Mouse (Mus musculus): ENCODE data around the gene Txndc9.
A peak's percentile ranks its signal among the peaks of the same experiment; 100 is the strongest.

Txndc9 gene

GRCm38 (mm10) chr1:37971520-37971919, 26.2 kb downstream of the Txndc9 start:
- DNase-seq (ENCODE audit: low spot score) = no peak

GRCm38 (mm10) chr1:37968746-37969145, 28.9 kb downstream of the Txndc9 start:
- DNase-seq (ENCODE audit: low spot score) = no peak

GRCm38 (mm10) chr1:37965571-37965970, 32.1 kb downstream of the Txndc9 start:
- DNase-seq (ENCODE audit: low spot score) = no peak

GRCm38 (mm10) chr1:37959486-37959885, 38.2 kb downstream of the Txndc9 start:
- DNase-seq (ENCODE audit: low spot score) = no peak

DNA sequence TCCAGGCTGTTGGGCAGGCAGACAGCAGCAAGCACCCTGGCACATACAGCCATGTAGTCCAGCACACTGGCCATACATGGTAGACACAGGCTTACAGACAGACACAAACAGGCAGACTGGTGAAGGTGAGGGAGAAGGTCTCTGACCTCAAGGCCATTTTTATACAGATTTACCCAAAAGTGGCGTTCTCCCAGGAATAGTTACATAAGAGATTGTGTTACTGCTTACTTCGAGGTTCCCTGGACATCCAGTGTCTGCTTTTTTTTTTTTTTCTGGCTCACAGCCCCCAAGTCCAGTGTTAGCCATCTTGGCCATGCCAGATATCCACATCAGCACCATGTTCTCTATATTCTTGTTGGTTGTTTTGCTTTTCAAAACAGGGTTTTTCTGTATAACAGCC, 39.2 kb downstream of the Txndc9 start:
- no peak for DNase-seq (ENCODE audit: low spot score)

GRCm38 (mm10) chr1:37957659-37958058, 40.0 kb downstream of the Txndc9 start, which contains the start of gene Lyg1:
Gene Lyg1 (minus strand): TSS chr1:37957759.
- DNase-seq (ENCODE audit: low spot score) = no peak

DNA sequence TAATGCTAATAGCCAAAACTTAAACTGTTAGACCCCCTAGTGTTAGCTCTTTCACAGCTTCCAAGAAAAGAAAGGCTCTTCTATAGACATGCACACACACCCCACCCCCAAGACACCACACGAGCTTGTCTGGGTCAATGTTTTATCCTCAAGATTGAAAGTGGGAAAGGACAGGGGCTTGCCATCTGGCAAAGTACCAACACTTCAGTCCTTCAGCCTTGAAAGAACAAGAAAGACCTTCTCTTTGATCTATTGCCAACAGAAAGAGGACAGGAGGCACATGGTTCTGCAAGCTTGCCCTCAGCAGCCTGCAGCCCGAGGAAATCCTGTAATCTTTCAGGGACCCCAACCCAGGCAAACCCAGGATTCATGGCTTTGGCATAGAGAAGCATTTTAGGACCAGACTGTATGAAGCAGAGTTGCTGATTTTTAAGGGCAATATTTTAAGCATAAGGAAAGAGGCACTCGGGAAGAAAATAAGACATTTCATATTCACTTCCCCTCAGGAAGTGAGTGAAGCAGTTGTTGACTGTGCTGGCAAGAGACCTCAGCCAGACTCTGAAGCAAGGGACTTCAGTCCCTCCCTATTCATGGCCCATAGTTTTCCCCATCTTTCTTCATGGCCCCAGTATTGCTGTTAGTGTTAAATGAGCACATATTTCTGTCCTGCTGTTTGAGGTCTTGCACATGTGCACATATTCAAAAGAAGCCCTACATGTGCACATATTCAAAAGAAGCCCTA, 40.8 kb downstream of the Txndc9 start:
- DNase-seq (ENCODE audit: low spot score) = peak; percentile 21

DNA sequence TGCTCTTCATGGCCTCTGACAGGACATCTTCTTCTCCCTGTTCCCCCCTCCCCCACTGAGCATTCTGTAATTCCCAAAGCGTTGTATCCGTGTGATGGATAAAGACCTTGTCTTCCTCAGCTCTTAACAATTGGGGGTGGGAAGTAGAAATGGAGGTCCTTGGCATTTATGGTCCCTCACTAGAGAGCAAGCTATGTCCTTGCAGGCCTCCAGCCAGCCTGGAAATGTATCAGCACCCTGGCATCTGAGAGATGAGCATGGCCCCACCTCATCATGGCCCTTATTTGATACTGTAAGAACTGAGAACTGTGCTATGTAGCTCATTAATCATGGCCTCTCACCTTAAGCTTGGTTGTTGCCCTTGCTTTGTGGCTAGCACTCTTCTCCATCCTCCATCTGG, 42.4 kb downstream of the Txndc9 start:
- DNase-seq (ENCODE audit: low spot score) = no peak

GRCm38 (mm10) chr1:37954786-37955185, 42.9 kb downstream of the Txndc9 start:
- DNase-seq (ENCODE audit: low spot score) = no peak

- DNase-seq (ENCODE audit: low spot score) = no peak
Measured at GRCm38 (mm10) chr1:37948906-37949305, 48.8 kb downstream of the Txndc9 start.

All from testis, postnatal 14 days (tissue).